Mouse (Mus musculus) kidney, adult 2 months (tissue): ENCODE data around the gene Tmem56. TPM values are rescaled to one million over a fixed set of nuclear protein-coding genes. Genes with fewer than 3 reads are reported as not detected.
A peak's percentile ranks its signal among the peaks of the same experiment; 100 is the strongest.

Source experiments
- DNase-seq: peaks from one replicate; pipeline ENCODE4 v3.0.0; 2021
- H3K27ac ChIP-seq: fragments of 200-500 bp; 2 replicates; pipeline ENCODE4 v1.5.1; 2012; ENCODE audit warnings: low read depth, low read length, control low read depth, inconsistent platforms; ENCODE audit not compliant: insufficient read depth
- H3K27me3 ChIP-seq: fragments of 200-500 bp; replicated peaks from 2 replicates; pipeline ENCODE4 v1.6.1; 2012; ENCODE audit warnings: mild to moderate bottlenecking, moderate library complexity, low read length, inconsistent platforms; ENCODE audit not compliant: control insufficient read depth, insufficient read depth
- H3K36me3 ChIP-seq: fragments of 200-500 bp; 2 replicates; pipeline ENCODE4 v1.6.1; 2012; ENCODE audit warnings: mild to moderate bottlenecking, moderate library complexity, low read length, inconsistent platforms; ENCODE audit not compliant: control insufficient read depth, insufficient read depth
- H3K4me1 ChIP-seq: fragments of 200-500 bp; 2 replicates; pipeline ENCODE4 v1.6.1; 2011; ENCODE audit warnings: low read length; ENCODE audit not compliant: control insufficient read depth, insufficient read depth
- H3K4me3 ChIP-seq: fragments of 200-500 bp; 2 replicates; pipeline ENCODE4 v1.5.1; 2011; ENCODE audit warnings: mild to moderate bottlenecking, low read depth, low read length, control low read depth; ENCODE audit not compliant: insufficient read depth
- CTCF ChIP-seq: fragments of 200-500 bp; conservative IDR thresholded peaks from 2 replicates; pipeline ENCODE4 v1.5.1; 2011; ENCODE audit warnings: low read depth, mild to moderate bottlenecking, control low read depth, low read length, moderate library complexity, mixed read lengths; ENCODE audit not compliant: insufficient read depth, insufficient read length
- POLR2A ChIP-seq: fragments of 200-500 bp; IDR thresholded peaks from one replicate; pipeline ENCODE4 v1.6.1; 2011; ENCODE audit warnings: low read depth, low read length, control low read depth
- WGBS: fragments of 180-500 bp; shearing (Covaris S2); methylation state at CpG from one replicate; pipeline ENCODE4 v1.1.7; 2018; 5-methylcytosine and 5-hydroxymethylcytosine counted together
- polyA plus RNA-seq: library from polyadenylated mRNA; depleted of rRNA; stranded (reverse); fragments of >200 nt; gene quantifications from 2 replicates; pipeline ENCODE4 v1.2.3, GENCODE M21; 2012

Tmem56 gene
- polyA plus RNA-seq, 1 experiment = 2.7 TPM

DNA sequence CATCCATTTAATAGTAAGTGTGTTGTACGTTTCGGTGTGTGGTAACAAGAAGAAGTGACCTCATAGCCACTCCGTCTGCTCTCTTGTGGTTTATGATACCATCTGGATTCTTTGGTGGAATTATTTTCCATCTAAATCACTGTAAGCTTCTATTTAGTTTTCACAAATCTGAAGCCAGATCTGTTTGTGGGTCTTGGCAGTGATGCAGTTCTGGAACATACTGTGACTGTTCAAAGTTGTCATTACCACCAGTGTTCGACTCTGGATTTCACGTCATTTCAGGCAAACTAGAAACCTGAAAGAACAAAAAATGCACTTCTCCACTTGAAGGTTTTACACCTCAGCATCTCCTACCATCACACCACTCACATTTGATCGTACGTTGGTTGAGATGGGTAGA lies 32.6 kb upstream of the Tmem56 start:
- Histone ChIP-seq H3K4me3 (no peak overlapping the region), H3K27me3 (no peaks in the 10 kb centered on the region), H3K4me1 (no peaks in the 10 kb centered on the region), H3K36me3 (no peaks in the 10 kb centered on the region), H3K27ac (no peak overlapping the region)
- TF ChIP-seq CTCF = no peak
- DNase-seq = no peak
- 93% methylated on average over 7 of the region's 7 CpGs for WGBS

DNA sequence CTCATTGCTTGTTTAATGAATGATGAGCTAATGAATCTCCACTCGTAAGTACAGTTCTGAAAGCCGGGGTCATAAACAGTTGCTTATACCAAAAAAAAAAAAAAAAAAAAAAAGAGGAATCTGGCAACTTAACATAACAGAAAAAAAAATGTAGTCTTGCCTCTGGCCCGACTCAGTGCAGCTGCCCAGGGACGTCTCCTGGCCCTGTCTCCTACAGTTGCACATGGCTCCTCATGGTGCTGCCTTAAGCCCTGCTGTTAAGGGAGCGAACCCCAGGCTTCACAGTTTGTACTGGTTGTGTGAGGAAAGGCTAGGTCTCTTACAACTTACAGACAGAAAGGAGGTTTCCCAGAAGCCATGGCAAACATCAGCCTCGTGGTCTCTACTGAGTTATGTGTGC lies 31.3 kb upstream of the Tmem56 start:
- no peak for DNase-seq
- no peak for TF ChIP-seq CTCF
- TF ChIP-seq POLR2A = no peak
- Histone ChIP-seq H3K36me3 (no peaks in the 10 kb centered on the region), H3K4me1 (no peaks in the 10 kb centered on the region), H3K27me3 (no peaks in the 10 kb centered on the region), H3K4me3 (no peak overlapping the region), H3K27ac (no peak overlapping the region)
- 81% methylated on average over 6 of the region's 6 CpGs for WGBS

DNA sequence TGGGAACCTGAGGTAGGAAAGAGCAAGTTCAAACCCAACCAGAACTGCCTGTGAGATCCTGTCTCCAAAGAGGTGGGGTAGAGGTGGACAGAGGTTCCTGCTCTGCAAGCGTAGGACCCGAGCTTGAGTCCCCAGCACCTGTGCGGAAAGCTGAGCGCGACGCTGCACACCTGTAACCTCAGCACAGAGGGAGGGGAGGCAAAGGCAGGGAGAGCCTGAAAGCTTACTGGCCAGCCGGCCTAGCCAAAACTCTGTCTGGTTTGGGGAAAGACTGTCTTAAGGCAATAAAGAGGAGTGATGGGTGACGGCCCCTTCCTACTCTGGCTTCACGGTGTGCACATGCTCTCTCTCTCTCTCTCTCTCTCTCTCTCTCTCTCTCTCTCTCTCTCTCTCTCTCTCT lies 30.1 kb upstream of the Tmem56 start:
- no peak overlapping the region for H3K27ac ChIP-seq
- DNase-seq = no peak
- 73% methylated on average over 9 of the region's 9 CpGs for WGBS

DNA sequence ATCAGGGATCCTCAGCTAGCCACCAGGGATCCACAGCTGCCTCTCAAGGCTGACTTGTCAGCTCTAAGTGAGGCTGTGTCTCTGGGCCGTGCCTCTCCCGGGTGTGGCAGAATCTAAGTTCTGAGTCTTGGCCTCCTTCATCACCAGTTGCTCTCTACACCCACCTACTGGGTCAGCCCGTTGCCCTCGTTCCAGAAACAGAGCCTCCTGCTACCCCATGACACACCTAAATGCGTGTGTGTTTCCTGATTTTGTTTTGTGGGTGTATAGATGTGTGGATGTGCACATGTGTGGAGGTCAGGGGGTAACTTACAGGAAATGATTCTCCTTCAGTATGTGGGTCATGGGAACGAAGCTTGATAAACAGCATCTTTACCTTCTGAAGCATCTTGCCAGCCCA lies 29.5 kb upstream of the Tmem56 start:
- H3K27ac ChIP-seq = no peak overlapping the region
- no peak for DNase-seq
- TF ChIP-seq POLR2A = no peak
- no peak for TF ChIP-seq CTCF
- no peak overlapping the region for H3K4me3 ChIP-seq
- no peaks in the 10 kb centered on the region for H3K4me1 ChIP-seq
- no peaks in the 10 kb centered on the region for H3K27me3 ChIP-seq
- WGBS = 80% methylated on average over 6 of the region's 6 CpGs
- H3K36me3 ChIP-seq = no peaks in the 10 kb centered on the region

More for the DNA sequence above, 30.1 kb upstream of the Tmem56 start:
- Histone ChIP-seq H3K4me1 (no peaks in the 10 kb centered on the region), H3K27me3 (no peaks in the 10 kb centered on the region), H3K36me3 (no peaks in the 10 kb centered on the region), H3K4me3 (no peak overlapping the region)
- TF ChIP-seq POLR2A = no peak
- TF ChIP-seq CTCF = no peak

DNA sequence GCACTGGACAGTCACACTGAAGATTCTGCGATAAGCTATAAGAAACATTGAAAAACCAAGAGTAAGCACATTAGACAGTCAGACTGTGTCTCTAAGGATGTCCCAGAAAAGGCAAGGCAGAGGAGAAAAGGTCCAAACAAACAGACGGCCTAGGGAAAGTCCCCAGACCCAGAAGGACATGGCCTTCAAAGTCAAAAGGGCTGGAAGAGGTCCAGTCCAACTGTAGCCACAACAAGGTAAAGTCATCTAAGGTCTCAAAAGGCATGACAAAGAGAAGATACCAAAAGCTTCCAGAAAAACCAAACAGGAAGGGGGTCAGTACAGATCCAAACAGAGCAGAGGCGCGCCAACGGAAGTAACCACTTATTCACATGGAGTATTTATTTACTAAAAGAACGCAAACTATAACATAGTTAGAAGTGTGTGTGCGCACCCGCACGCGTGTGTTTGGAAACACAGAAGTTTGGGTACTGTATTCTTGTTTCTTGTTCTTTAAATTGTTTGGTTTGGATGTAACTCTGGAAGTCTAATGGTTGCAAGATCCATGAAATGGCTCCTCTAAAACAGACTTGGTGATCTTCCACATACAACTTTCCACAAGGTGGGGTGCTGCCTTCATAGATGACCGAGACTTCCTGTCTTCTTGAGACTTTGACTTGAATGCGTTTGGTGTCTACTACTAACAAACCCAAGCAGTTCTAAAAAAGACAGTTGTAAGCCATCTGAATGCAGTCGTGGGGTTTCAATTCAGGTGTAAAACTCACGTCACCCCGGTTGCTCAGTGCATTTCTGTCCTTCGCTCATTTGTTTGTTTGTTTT lies 27.2 kb upstream of the Tmem56 start:
- no peaks in the 10 kb centered on the region for H3K4me1 ChIP-seq
- no peak overlapping the region for H3K4me3 ChIP-seq
- H3K27ac ChIP-seq = no peak overlapping the region
- WGBS = 83% methylated on average over 16 of the region's 16 CpGs
- DNase-seq = peak; percentile 29
- no peaks in the 10 kb centered on the region for H3K36me3 ChIP-seq
- H3K27me3 ChIP-seq = no peaks in the 10 kb centered on the region
- no peak for TF ChIP-seq CTCF
- TF ChIP-seq POLR2A = no peak

DNA sequence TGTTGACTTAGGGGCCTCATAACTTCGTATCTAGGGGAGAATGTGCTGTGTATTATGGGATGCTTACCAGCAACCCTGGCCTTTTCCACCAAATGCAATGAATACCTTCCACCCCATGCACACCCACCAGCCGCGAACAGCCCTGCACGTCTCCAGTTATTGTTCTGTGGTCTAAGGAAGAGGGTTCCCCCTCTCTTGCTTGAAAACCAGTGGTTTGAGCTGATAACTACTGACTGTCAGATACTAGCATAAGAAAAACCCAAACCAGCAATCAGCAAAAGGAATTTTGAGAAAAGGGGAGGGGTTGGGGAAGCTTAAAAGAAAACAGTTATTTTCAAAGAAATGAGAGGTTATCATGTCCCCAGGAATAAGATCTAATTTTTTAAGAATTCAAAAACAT lies 26.5 kb upstream of the Tmem56 start:
- Histone ChIP-seq H3K4me1 (no peaks in the 10 kb centered on the region), H3K27ac (no peak overlapping the region), H3K36me3 (no peaks in the 10 kb centered on the region), H3K27me3 (no peaks in the 10 kb centered on the region), H3K4me3 (no peak overlapping the region)
- TF ChIP-seq POLR2A (no peak), CTCF (no peak)
- 84% methylated on average over 4 of the region's 4 CpGs for WGBS
- no peak for DNase-seq

DNA sequence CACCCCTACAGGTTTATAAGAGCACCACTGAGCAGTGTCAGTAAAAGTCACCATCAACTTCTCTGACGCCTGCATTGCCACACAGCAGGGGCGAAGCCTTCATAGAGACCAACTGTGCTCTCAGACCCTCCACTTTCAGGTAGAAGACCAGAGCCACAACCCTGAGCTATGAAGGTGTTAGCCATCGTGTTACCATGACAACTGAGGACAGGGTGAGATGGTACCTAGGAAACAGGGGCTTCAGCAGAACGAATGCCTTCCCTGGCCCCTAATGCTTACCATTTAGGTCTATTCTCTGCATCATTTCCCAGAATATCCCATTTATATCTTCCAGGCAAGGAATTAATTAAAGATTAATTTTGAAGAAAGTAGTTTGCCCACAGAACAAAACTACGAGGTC lies 26.0 kb upstream of the Tmem56 start:
- H3K27me3 ChIP-seq = no peaks in the 10 kb centered on the region
- 87% methylated on average over 5 of the region's 5 CpGs for WGBS
- TF ChIP-seq CTCF = no peak
- TF ChIP-seq POLR2A = no peak
- H3K36me3 ChIP-seq = no peaks in the 10 kb centered on the region
- no peak overlapping the region for H3K4me3 ChIP-seq
- DNase-seq = no peak
- H3K4me1 ChIP-seq = no peaks in the 10 kb centered on the region
- no peak overlapping the region for H3K27ac ChIP-seq
